Mouse (Mus musculus) fibroblast of lung, adult 2 months (primary cell): ENCODE measurements around the gene Ddn.

Experiments
- DNase-seq: peaks from one replicate; pipeline ENCODE4 v3.0.0-alpha.2; 2011; ENCODE audit warnings: low read depth

Ddn gene

GRCm38 (mm10) chr15:98797835-98798492 is 11.3 kb downstream of the Ddn start:
- no peak for DNase-seq

DNA sequence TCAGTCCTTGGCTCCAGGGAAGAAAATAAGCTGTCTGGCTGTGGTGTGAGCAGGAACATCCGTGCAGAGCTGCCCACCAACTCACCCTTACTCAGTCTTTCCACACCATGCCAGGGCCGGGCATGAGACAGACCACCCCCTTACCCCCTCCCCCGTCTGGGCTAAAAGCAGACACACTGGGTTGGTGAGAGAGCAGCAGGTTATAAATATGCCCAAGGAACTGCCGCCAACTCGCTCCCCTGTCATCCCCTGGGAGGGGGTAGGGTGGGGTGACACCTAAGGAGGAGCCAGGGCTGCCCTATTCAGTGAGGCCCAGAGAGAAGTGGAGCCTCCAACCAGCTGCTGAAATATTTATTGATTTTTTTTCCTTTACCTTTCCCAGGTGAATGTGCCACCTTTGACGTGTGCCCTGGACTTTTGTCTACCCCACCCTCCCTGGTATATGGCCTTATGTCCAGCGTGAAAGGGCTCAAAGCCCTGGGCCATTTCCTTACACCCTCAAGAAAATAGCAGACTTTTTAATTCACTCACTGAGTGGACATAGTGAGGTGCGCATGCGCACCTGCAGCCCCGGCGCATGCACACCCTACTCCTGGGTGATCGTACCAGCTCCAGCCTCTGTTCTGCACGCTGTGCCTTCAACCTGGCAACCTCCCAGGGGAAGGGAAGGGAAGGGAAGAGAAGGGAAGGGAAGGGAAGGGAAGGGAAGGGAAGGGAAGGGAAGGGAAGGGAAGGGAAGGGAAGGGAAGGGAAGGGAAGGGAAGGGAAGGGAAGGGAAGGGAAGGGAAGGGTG is 12.3 kb downstream of the Ddn start:
- DNase-seq, result no peak

GRCm38 (mm10) chr15:98793141-98793698 is 16.1 kb downstream of the Ddn start:
- no peak for DNase-seq

- DNase-seq, result no peak
Observed at GRCm38 (mm10) chr15:98792233-98793020, 16.9 kb downstream of the Ddn start.

GRCm38 (mm10) chr15:98791771-98792170 is 17.5 kb downstream of the Ddn start:
- no peak for DNase-seq

DNA sequence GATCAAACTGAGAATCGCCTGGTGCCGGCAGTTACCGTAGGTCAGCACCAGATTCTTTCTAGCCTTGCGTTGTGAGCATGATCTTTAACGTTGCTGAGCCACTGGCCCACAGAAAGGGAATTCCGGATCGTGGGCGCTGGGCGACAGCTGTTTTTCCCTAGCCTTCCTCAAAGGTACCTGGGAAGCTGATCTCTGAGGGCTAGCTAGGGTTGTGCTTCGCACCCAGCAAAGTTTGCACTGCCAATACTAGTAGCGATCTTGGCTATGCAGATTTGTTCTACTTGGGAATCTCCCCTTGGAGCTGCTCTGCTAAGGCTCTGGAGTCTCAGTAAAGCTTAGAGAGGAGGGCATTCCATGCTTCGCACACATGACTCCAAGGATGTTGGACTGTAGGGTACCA is 18.1 kb downstream of the Ddn start:
- no peak for DNase-seq

GRCm38 (mm10) chr15:98790761-98791160 is 18.5 kb downstream of the Ddn start:
- no peak for DNase-seq

DNA sequence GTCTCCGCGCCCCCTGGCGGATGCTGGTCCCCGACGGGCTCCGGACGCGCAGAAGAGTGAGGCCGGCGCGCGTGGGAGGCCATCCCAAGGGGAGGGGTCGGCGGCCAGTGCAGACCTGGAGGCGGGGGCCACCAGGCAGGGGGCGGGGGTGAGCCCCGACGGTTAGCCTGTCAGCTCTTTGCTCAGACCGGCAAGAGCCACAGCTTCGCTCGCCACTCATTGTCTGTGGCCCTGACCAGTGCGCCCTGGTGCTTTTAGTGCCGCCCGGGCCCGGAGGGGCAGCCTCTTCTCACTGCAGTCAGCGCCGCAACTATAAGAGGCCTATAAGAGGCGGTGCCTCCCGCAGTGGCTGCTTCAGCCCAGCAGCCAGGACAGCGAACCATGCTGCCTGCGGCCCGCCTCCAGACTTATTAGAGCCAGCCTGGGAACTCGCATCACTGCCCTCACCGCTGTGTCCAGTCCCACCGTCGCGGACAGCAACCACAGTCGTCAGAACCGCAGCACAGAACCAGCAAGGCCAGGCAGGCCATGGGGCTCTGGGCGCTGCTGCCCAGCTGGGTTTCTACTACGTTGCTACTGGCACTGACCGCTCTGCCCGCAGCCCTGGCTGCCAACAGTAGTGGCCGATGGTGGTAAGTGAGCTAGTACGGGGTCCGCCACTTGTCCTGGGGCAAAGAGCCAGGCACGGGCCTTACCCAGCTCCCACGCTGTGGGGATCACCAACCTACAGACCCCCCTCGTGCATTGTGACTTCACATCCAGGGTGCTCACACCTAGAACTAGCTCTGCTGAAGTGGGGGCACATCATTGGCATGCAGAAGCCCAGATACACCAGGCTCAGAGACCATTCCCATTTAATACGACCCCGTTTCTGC is 19.4 kb downstream of the Ddn start, which contains the start of gene Wnt1:
TSS of gene Wnt1 (plus strand) at position 197 of the 875 bp plus-strand sequence.
- DNase-seq, result no peak

DNA sequence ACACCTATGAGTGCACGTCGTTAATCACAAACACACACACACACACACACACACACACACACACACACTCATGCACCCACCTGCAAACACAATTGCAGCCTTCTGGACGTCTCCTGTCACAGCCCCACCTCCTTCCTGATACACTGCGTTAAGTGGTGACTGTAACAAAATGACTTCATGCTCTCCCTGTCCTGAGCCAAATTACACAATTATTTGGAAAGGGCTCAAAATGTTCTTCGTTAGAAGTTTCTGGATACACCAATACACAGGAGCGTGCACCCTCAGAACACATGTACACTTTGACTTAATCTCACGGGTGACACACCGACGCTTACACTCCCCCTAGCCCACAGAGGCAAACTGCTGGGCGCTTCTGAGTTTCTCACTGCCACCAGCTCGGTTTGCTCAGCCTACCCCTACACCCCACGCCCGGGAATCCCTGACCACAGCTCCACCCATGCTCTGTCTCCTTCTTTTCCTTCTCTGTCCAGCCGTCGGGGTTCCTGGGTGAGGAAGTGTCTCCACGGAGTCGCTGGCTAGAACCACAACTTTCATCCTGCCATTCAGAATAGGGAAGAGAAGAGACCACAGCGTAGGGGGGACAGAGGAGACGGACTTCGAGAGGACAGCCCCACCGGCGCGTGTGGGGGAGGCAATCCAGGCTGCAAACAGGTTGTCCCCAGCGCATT is 20.2 kb downstream of the Ddn start:
- no peak for DNase-seq

DNA sequence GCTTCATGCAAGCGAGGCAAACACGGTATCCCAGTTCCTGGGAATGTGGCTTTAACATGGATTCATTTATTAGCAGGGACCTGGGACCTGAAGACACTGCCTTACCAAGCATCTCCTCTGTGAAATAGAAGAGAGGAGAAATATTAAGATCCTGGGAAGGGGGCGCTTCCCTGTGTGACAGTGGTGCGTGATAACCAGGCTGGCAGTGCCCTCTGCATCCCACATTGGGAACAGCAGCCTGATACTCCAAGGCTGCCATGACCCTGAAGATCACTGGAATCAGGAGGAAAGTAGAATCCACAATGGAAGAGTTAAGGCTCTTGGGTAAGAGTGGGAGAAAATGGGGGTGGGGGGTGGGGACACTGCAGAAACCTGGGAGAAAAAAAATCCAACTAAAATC is 21.4 kb downstream of the Ddn start:
- DNase-seq, result no peak

GRCm38 (mm10) chr15:98785744-98786143 is 23.5 kb downstream of the Ddn start:
- DNase-seq, result no peak

DNA sequence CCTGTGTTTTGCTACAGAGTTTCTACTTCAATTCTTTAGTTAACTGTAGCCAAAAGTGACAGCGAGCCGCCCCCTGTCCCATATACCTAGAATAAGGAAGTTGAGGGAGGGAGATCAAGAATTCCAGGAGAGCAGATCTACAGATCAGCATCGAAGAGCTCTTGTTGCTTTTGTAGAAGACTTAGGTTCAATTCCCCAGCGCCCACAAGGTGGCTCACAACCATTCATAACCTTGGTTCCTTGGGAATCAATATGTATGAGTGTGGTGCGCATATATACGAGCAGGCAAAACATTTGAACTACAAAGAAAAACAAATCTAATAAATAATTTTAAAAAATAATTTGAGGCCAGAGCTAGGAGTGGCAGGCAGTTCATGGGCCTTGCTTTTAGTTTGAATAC is 28.1 kb downstream of the Ddn start:
- no peak for DNase-seq

GRCm38 (mm10) chr15:98780573-98780972 is 28.7 kb downstream of the Ddn start:
- DNase-seq, result no peak

DNA sequence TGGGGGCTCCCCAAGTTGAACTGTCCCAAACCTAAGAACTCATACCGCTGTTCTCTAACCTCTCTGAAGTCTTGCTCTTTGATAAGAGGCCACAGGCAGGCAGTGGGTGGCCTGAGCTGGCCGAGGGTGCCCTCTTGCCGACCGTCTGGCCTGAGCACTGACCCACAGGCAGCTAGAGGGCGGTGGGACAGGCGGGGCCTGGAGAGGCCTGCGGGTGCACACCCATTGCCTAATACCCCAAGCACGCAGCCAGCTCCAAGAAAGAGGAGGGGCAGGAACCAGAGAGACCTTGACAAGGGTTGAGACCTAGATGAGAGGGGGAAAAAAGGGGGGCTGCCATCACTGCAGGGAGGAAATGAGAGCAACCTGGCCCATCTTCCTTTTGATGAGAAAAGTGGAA is 29.2 kb downstream of the Ddn start:
- peak; percentile 64 for DNase-seq

- no peak for DNase-seq
Observed at GRCm38 (mm10) chr15:98778806-98779205, 30.5 kb downstream of the Ddn start.

- no peak for DNase-seq
Observed at GRCm38 (mm10) chr15:98778191-98778770, 31.0 kb downstream of the Ddn start.

GRCm38 (mm10) chr15:98777762-98778161 is 31.5 kb downstream of the Ddn start, which contains the start of gene Wnt10b:
TSS of gene Wnt10b (minus strand) at chr15:98778150.
- no peak for DNase-seq

DNA sequence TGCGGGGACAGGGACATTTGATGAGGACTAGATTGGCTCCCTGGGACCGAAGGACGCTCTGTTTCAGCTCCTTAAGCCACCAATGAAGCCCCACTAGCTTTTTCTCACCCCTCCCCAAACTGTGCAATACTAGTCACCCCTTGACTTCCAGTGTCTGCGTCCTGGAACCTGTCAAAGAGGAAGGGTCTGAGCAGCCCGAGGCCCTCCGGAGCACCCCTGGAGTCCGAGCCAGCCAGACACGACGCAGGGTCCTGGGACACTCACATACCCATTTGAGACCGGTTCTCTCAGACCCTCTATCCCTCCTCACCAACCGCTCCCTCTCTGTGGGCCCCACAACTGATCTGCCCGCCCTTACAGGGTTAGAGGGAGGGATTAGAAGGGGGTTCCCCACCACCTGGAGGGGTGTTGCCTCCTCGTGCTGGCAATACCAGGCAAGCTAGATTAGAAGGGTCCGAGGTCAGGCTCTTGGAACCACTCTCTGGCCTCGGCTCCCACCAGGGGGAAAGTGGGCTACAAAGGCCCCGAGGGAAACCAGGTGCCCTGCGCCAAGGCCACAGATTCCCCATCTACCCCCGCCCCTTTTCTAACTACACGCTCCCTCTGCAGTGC is 32.2 kb downstream of the Ddn start:
- DNase-seq, result no peak

DNA sequence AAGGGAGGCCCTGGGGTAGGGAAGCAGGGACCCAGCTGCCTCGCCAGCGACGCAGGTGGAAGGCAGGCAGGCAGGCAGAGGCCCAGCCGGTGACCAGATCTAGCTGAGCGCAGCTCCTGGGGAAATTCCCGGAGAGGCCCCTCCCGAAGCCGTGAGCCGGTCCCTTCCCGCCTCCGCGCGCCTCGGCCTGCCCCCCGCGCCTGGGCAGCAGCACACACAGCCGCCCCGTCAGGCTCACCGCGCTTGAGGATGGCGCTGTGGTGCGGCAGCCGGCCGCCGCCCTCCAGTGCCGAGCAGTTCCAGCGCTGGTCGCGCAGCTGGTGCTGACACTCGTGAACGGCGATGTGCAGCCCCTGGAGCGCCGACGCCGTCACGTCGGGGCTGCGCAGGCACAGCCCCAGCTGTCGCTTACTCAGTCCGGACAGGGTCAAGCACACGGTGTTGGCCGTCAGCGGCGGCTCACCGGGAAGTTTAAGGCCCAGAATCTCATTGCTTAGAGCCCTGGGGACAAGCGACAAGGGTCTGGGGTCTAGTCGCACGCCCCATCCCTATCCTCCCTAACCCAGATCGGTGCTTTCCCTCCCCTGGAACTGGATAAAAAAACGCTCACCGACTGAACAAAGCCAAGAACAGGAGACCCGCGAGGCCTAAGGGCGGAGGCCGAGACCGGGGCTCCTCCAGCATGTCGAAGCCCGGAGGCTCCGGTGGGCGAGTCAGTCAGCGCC is 32.8 kb downstream of the Ddn start:
- DNase-seq, result no peak
